Mouse (Mus musculus): ENCODE results near the gene Adcy2. TPM values are rescaled to one million over a fixed set of nuclear protein-coding genes. Genes with fewer than 3 reads are reported as not detected.

The Adcy2 gene
- total and polyA plus RNA-seq, 3 experiments: not detected

GRCm38 (mm10) chr13:68583961-68584360 is 415.4 kb downstream of the Adcy2 start:
- no peak for TF ChIP-seq ZNF384 (IDR thresholded peaks at IDR 0.05; ENCODE audit: low read depth, low read length)
- no peak for TF ChIP-seq USF1 (IDR thresholded peaks at IDR 0.05; ENCODE audit: low read depth, low read length)
- TF ChIP-seq MAX (IDR thresholded peaks at IDR 0.05; ENCODE audit: low read length): no peak
- no peak for TF ChIP-seq POLR2A (IDR thresholded peaks at IDR 0.05; ENCODE audit: low read depth, low read length)
- DNase-seq (ENCODE audit: extremely low read depth): no peak
- H3K9me3 ChIP-seq (replicated peaks; ENCODE audit: low read length): no peaks in the 10 kb centered on the region
- H3K9ac ChIP-seq (ENCODE audit: insufficient read depth, low read depth): no peak overlapping the region
- peaks cover 53 to 70% of the 10 kb centered on the region in 2 experiments for H3K36me3 ChIP-seq (replicated peaks in 1 of 2; ENCODE audit: control insufficient read depth in 1 of 2, insufficient read depth in 1 of 2, low read length in 1 of 2)
- peaks cover 3 to 58% of the 10 kb centered on the region in 2 experiments; a peak in 3 of 4 replicates for H3K4me1 ChIP-seq (ENCODE audit: control insufficient read depth in 1 of 2, insufficient read depth in 2 of 2)
- no peaks in the 10 kb centered on the region for H3K27me3 ChIP-seq (replicated peaks)
- dilution Hi-C loops (cut with MboI; ENCODE audit: extremely low pct_ligation_motif_present, extremely low pct_unique_long_range_greater_than_20kb, low sequenced_read_pairs) (no loop called here), in situ Hi-C loops (cut with MboI; ENCODE audit: low pct_ligation_motif_present, low pct_unique_long_range_greater_than_20kb, low sequenced_read_pairs) (loop anchor here (10.0 to 25.0 kb wide), 2 partner anchors 871 to 1228 kb away; partner anchors contain the start of gene Med10)
- no peak overlapping the region for H3K27ac ChIP-seq (ENCODE audit: insufficient read depth, low read depth)
- H3K79me2 ChIP-seq (replicated peaks; ENCODE audit: control insufficient read depth, extremely low read depth, insufficient read depth, poor library complexity, severe bottlenecking): peaks cover 38% of the 10 kb centered on the region
- no peak overlapping the region for H3K4me3 ChIP-seq (replicated peaks in 1 of 3; ENCODE audit: low read depth in 2 of 3, low read length in 2 of 3, poor library complexity in 1 of 3)
- H3K4me2 ChIP-seq (ENCODE audit: insufficient read depth, low read depth, poor library complexity, severe bottlenecking): no peak overlapping the region

GRCm38 (mm10) chr13:68582517-68582780 is 416.9 kb downstream of the Adcy2 start:
- H3K4me1 ChIP-seq (ENCODE audit: control insufficient read depth in 1 of 2, insufficient read depth in 2 of 2): peaks cover 3 to 43% of the 10 kb centered on the region in 2 experiments; a peak in 3 of 4 replicates
- H3K27me3 ChIP-seq (replicated peaks): no peaks in the 10 kb centered on the region
- in situ Hi-C loops (cut with MboI; ENCODE audit: low pct_ligation_motif_present, low pct_unique_long_range_greater_than_20kb, low sequenced_read_pairs) (loop anchor here (10.0 to 25.0 kb wide), 2 partner anchors 872 to 1230 kb away; partner anchors contain the start of gene Med10), dilution Hi-C loops (cut with MboI; ENCODE audit: extremely low pct_ligation_motif_present, extremely low pct_unique_long_range_greater_than_20kb, low sequenced_read_pairs) (no loop called here)
- H3K9ac ChIP-seq (ENCODE audit: insufficient read depth, low read depth): peak overlapping the region; percentile 72
- peak overlapping the region; percentile 65 to 95 (median 90) for H3K4me3 ChIP-seq (replicated peaks in 1 of 3; ENCODE audit: low read depth in 2 of 3, low read length in 2 of 3, poor library complexity in 1 of 3)
- peaks cover 49 to 69% of the 10 kb centered on the region in 2 experiments for H3K36me3 ChIP-seq (replicated peaks in 1 of 2; ENCODE audit: control insufficient read depth in 1 of 2, insufficient read depth in 1 of 2, low read length in 1 of 2)
- H3K4me2 ChIP-seq (ENCODE audit: insufficient read depth, low read depth, poor library complexity, severe bottlenecking): peak overlapping the region; percentile 48
- peaks cover 38% of the 10 kb centered on the region for H3K79me2 ChIP-seq (replicated peaks; ENCODE audit: control insufficient read depth, extremely low read depth, insufficient read depth, poor library complexity, severe bottlenecking)
- no peaks in the 10 kb centered on the region for H3K9me3 ChIP-seq (replicated peaks; ENCODE audit: low read length)
- TF ChIP-seq USF2 (conservative IDR thresholded peaks at IDR 0.05; ENCODE audit: low read depth, low read length) (no peak), JUN (IDR thresholded peaks at IDR 0.05; ENCODE audit: insufficient read depth, low read depth, low read length) (no peak), BHLHE40 (IDR thresholded peaks at IDR 0.05; ENCODE audit: low read depth, low read length) (peak; percentile 41; the same call in 1 of the 2 replicates)
- DNase-seq (ENCODE audit: extremely low read depth): peak; percentile 22
- no peak overlapping the region for H3K27ac ChIP-seq (ENCODE audit: insufficient read depth, low read depth)

GRCm38 (mm10) chr13:68581747-68582516 is 417.4 kb downstream of the Adcy2 start, which contains the start of the genes Mtrr and Fastkd3:
Gene Mtrr, minus strand, starts transcription at chr13:68582149.
Gene Fastkd3, plus strand, starts transcription at chr13:68582234.
- Histone ChIP-seq H3K36me3 (replicated peaks in 1 of 2; ENCODE audit: control insufficient read depth in 1 of 2, insufficient read depth in 1 of 2, low read length in 1 of 2) (peaks cover 51 to 69% of the 10 kb centered on the region in 2 experiments), H3K27ac (ENCODE audit: insufficient read depth, low read depth) (0 out of 2 replicates have a peak within 1 kb of the TSS, but pooled peaks have one; percentile 2), H3K4me3 (replicated peaks in 1 of 3; ENCODE audit: low read depth in 2 of 3, low read length in 2 of 3, poor library complexity in 1 of 3) (peak within 1 kb of the TSS; percentile 65 to 95 (median 90)), H3K4me2 (ENCODE audit: insufficient read depth, low read depth, poor library complexity, severe bottlenecking) (peak within 1 kb of the TSS; percentile 51), H3K27me3 (replicated peaks) (no peaks in the 10 kb centered on the region), H3K4me1 (ENCODE audit: control insufficient read depth in 1 of 2, insufficient read depth in 2 of 2) (peaks cover 3 to 39% of the 10 kb centered on the region in 2 experiments; a peak in 3 of 4 replicates), H3K79me2 (replicated peaks; ENCODE audit: control insufficient read depth, extremely low read depth, insufficient read depth, poor library complexity, severe bottlenecking) (peaks cover 38% of the 10 kb centered on the region), H3K9me3 (replicated peaks; ENCODE audit: low read length) (no peaks in the 10 kb centered on the region), H3K9ac (ENCODE audit: insufficient read depth, low read depth) (peak within 1 kb of the TSS; percentile 78)
- DNase-seq (ENCODE audit: extremely low read depth): peak; percentile 93
- dilution Hi-C loops (cut with MboI; ENCODE audit: extremely low pct_ligation_motif_present, extremely low pct_unique_long_range_greater_than_20kb, low sequenced_read_pairs): no loop called here
- in situ Hi-C loops (cut with MboI; ENCODE audit: low pct_ligation_motif_present, low pct_unique_long_range_greater_than_20kb, low sequenced_read_pairs): loop anchor here (10.0 to 25.0 kb wide), 2 partner anchors 873 to 1230 kb away; partner anchors contain the start of gene Med10
- TF ChIP-seq KAT2A (IDR thresholded peaks at IDR 0.05; ENCODE audit: insufficient replicate concordance, low read length) (peak; percentile 66; the same call in 1 of the 2 replicates), ELF1 (IDR thresholded peaks at IDR 0.05; ENCODE audit: low read depth, low read length) (peak; percentile 76), EP300 (IDR thresholded peaks at IDR 0.05; ENCODE audit: low read length) (no peak), POLR2A (IDR thresholded peaks at IDR 0.05; ENCODE audit: low read depth, low read length) (peak; percentile 96), SIN3A (IDR thresholded peaks at IDR 0.05; ENCODE audit: low read length) (peak; percentile 82), MEF2A (IDR thresholded peaks at IDR 0.05; ENCODE audit: borderline replicate concordance, low read depth, low read length) (peak; percentile 52; the same call in 1 of the 2 replicates), CTCF (conservative IDR thresholded peaks at IDR 0.05 in 1 of 2, IDR thresholded peaks at IDR 0.05 in 1 of 2; ENCODE audit: low read depth in 2 of 2, low read length in 2 of 2) (no peak), MAX (IDR thresholded peaks at IDR 0.05; ENCODE audit: low read length) (peak; percentile 90), JUND (conservative IDR thresholded peaks at IDR 0.05; ENCODE audit: low read depth, low read length) (no peak), UBTF (IDR thresholded peaks at IDR 0.05; ENCODE audit: low read depth, low read length) (no peak), IRF4 (IDR thresholded peaks at IDR 0.05; ENCODE audit: low read depth, low read length) (no peak; the same call in 1 of the 2 replicates), NRF1 (IDR thresholded peaks at IDR 0.05; ENCODE audit: low read depth, low read length) (peak; percentile 92), MYC (IDR thresholded peaks at IDR 0.05; ENCODE audit: low read depth, low read length) (peak; percentile 89), RCOR1 (conservative IDR thresholded peaks at IDR 0.05; ENCODE audit: low read depth, low read length) (0 out of 2 replicates have a peak, but pooled peaks have one; percentile 63), ETS1 (conservative IDR thresholded peaks at IDR 0.05; ENCODE audit: low read depth, low read length) (no peak), E2F4 (IDR thresholded peaks at IDR 0.05; ENCODE audit: insufficient replicate concordance, low read depth, low read length) (peak; percentile 85; the same call in 1 of the 2 replicates), NELFE (IDR thresholded peaks at IDR 0.05; ENCODE audit: low read depth, low read length) (peak; percentile 91), JUN (IDR thresholded peaks at IDR 0.05; ENCODE audit: insufficient read depth, low read depth, low read length) (no peak), MXI1 (IDR thresholded peaks at IDR 0.05; ENCODE audit: low read depth, low read length) (peak; percentile 83)
